Mouse (Mus musculus) C2C12 (cell line): ENCODE results near the gene Zcwpw1. TPM values are rescaled to one million over a fixed set of nuclear protein-coding genes. Genes with fewer than 3 reads are reported as not detected.

Experiments used
- H3K27me3 ChIP-seq: one replicate; pipeline ENCODE4 v1.6.1; 2011; ENCODE audit not compliant: control insufficient read depth, insufficient read depth, insufficient read length
- H3K36me3 ChIP-seq: one replicate; pipeline ENCODE4 v1.6.1; 2011; ENCODE audit not compliant: control insufficient read depth, insufficient read depth
- H3K4me3 ChIP-seq: one replicate; pipeline ENCODE4 v1.5.1; 2011; ENCODE audit warnings: mild to moderate bottlenecking, control low read depth; ENCODE audit not compliant: poor library complexity, insufficient read depth, severe bottlenecking
- H3K79me2 ChIP-seq: one replicate; pipeline ENCODE4 v1.6.1; 2011; ENCODE audit not compliant: control insufficient read depth, insufficient read depth
- H3K79me3 ChIP-seq: one replicate; pipeline ENCODE4 v1.6.1; 2011; ENCODE audit warnings: low read depth, control low read depth
- H3ac ChIP-seq: one replicate; pipeline ENCODE3; 2011; ENCODE audit warnings: low read depth; ENCODE audit not compliant: control insufficient read depth, insufficient read length
- CEBPB ChIP-seq: IDR thresholded peaks from one replicate; pipeline ENCODE4 v1.6.1; 2011; ENCODE audit warnings: low read depth, mild to moderate bottlenecking, control low read depth, moderate library complexity
- CTCF ChIP-seq: IDR thresholded peaks from one replicate; pipeline ENCODE4 v1.5.1; 2011; ENCODE audit not compliant: control insufficient read depth, insufficient read depth, insufficient read length
- FOSL1 ChIP-seq: IDR thresholded peaks from one replicate; pipeline ENCODE4 v1.8.0; 2011; ENCODE audit warnings: mild to moderate bottlenecking, low read length; ENCODE audit not compliant: poor library complexity, insufficient read depth, severe bottlenecking
- MAX ChIP-seq: IDR thresholded peaks from one replicate; pipeline ENCODE4 v1.6.1; 2011; ENCODE audit warnings: mild to moderate bottlenecking, control low read depth
- MYOD1 ChIP-seq: IDR thresholded peaks from one replicate; pipeline ENCODE4 v1.6.1; 2011; ENCODE audit warnings: low read depth; ENCODE audit not compliant: control insufficient read depth, insufficient read length
- MYOG ChIP-seq: IDR thresholded peaks from one replicate; pipeline ENCODE4 v1.6.1; 2011; ENCODE audit not compliant: control insufficient read depth, insufficient read length; ENCODE audit errors: extremely low read depth
- USF1 ChIP-seq: IDR thresholded peaks from one replicate; pipeline ENCODE4 v1.6.1; 2011; ENCODE audit warnings: low read depth, mild to moderate bottlenecking, control low read depth, moderate library complexity
- polyA plus RNA-seq: library from polyadenylated mRNA; unstranded; fragments of >200 nt; fragmentation: generic; extraction: Trizol; gene quantifications from one replicate; pipeline ENCODE4 v1.2.1, GENCODE M21; 2012; ENCODE audit warnings: missing spikeins

Zcwpw1 gene
- polyA plus RNA-seq, 1 experiment = 0.73 TPM

- Histone ChIP-seq H3K4me3 (no peak overlapping the region), H3K79me3 (no peaks in the 10 kb centered on the region), H3K79me2 (no peaks in the 10 kb centered on the region), H3ac (no peak overlapping the region), H3K27me3 (peaks cover 4% of the 10 kb centered on the region), H3K36me3 (no peaks in the 10 kb centered on the region)
- TF ChIP-seq CEBPB (no peak), USF1 (no peak), FOSL1 (no peak), MYOD1 (no peak), MAX (no peak), CTCF (no peak), MYOG (no peak)
These were observed 34.5 kb downstream of the Zcwpw1 start for GRCm38 (mm10) chr5:137822126-137822525.

DNA sequence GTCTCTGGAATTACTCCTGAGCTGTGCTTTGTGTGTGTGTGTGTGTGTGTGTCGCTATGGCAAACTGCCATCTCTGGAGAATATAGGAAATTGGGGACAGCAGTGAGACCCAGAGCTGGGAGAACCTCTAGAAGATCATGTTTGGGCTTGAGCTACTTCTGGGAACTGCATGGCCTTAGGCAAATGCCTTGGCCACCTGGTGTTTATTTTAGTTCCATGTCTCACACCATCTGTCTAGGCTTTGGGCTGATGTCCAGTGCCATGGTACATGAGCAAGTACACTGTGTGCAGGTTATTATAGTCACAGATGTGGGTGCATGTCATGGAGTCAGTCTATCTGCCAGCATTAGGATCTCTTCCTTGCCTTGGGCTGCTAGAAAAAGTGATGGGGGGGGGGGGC is 35.0 kb downstream of the Zcwpw1 start:
- Histone ChIP-seq H3ac (no peak overlapping the region), H3K4me3 (no peak overlapping the region), H3K36me3 (no peaks in the 10 kb centered on the region), H3K27me3 (peaks cover 4% of the 10 kb centered on the region), H3K79me3 (no peaks in the 10 kb centered on the region), H3K79me2 (no peaks in the 10 kb centered on the region)
- no peak for TF ChIP-seq MAX
- TF ChIP-seq USF1 = no peak

DNA sequence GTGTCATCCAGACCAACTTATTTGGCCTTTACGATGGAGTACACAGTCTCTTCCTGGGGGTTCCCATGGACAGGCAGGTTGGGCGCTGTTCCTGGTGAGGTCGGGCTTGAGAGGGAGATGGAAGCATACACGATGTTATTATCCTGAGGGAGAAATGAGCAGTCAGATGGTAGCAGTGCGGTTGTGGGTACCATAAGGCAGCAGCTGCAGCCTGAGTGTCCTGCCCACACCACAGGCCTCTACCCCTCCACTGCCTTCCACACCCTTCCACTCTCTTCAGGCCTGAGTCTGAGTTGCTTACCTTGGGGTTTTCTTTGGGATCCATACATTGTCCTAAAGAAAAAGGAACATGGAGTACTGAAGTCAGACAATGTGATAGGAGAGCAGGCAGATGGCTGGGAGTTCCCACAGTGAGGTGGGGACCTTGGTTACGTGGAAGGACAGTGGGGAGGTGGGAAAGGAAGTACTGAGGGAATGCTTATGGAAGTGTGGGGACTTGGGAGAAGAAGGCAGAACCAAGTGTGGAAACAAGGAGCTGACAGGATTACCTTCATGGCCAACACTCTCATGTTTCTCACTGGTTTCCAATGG is 36.0 kb downstream of the Zcwpw1 start:
- H3ac ChIP-seq = no peak overlapping the region
- TF ChIP-seq MYOG (no peak), MAX (no peak), CTCF (no peak), MYOD1 (no peak), FOSL1 (no peak), USF1 (no peak), CEBPB (no peak)
- no peaks in the 10 kb centered on the region for H3K36me3 ChIP-seq
- no peaks in the 10 kb centered on the region for H3K79me3 ChIP-seq
- H3K79me2 ChIP-seq = no peaks in the 10 kb centered on the region
- H3K27me3 ChIP-seq = peaks cover 4% of the 10 kb centered on the region
- H3K4me3 ChIP-seq = no peak overlapping the region

- Histone ChIP-seq H3K36me3 (no peaks in the 10 kb centered on the region), H3K79me2 (no peaks in the 10 kb centered on the region)
- TF ChIP-seq MYOG = no peak
- TF ChIP-seq CTCF = no peak
- TF ChIP-seq MAX = no peak
- TF ChIP-seq CEBPB = no peak
- TF ChIP-seq USF1 = no peak
- TF ChIP-seq MYOD1 = no peak
- no peak for TF ChIP-seq FOSL1
These were observed 37.4 kb downstream of the Zcwpw1 start for GRCm38 (mm10) chr5:137825030-137825429.

DNA sequence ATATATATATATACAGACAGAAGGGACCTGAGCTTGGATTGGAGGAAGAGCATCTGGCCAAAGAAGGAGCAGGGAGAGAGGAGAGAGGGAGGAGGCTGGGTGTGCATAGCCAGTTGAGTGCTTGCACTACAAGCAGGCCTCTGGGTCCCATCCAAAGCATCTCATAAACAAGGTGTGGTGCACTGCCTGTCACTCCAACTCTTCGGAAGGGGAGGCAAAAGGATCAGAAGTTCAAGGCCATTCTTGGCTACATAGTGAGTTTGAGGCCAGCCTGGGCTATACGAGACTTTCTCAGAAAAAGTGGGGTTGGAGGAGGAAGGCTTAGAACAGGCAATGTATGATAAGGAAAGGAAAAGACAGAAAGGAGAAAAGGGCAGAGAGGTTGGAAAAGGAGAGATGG is 38.4 kb downstream of the Zcwpw1 start:
- Histone ChIP-seq H3K79me3 (no peaks in the 10 kb centered on the region), H3ac (no peak overlapping the region), H3K79me2 (no peaks in the 10 kb centered on the region), H3K27me3 (peaks cover 4% of the 10 kb centered on the region), H3K36me3 (no peaks in the 10 kb centered on the region), H3K4me3 (no peak overlapping the region)
- TF ChIP-seq MYOD1 = no peak
- TF ChIP-seq FOSL1 = no peak
- TF ChIP-seq MYOG = no peak
- TF ChIP-seq CTCF = no peak
- no peak for TF ChIP-seq CEBPB
- no peak for TF ChIP-seq MAX
- TF ChIP-seq USF1 = no peak

More at GRCm38 (mm10) chr5:137825030-137825429, 37.4 kb downstream of the Zcwpw1 start:
- H3K79me3 ChIP-seq = no peaks in the 10 kb centered on the region
- H3ac ChIP-seq = no peak overlapping the region
- peaks cover 4% of the 10 kb centered on the region for H3K27me3 ChIP-seq
- no peak overlapping the region for H3K4me3 ChIP-seq

GRCm38 (mm10) chr5:137826421-137826820 is 38.8 kb downstream of the Zcwpw1 start:
- TF ChIP-seq MYOD1 (no peak), FOSL1 (no peak), CEBPB (no peak), USF1 (no peak), MAX (no peak), CTCF (no peak), MYOG (no peak)
- H3K4me3 ChIP-seq = no peak overlapping the region
- no peaks in the 10 kb centered on the region for H3K79me3 ChIP-seq

More at GRCm38 (mm10) chr5:137826421-137826820, 38.8 kb downstream of the Zcwpw1 start:
- Histone ChIP-seq H3ac (no peak overlapping the region), H3K27me3 (peaks cover 4% of the 10 kb centered on the region), H3K36me3 (no peaks in the 10 kb centered on the region), H3K79me2 (no peaks in the 10 kb centered on the region)
